ENCODE assay signal across 8 mouse cellular contexts in genomic region chr10:77605908-77606826, GRCm38 (mm10). TPM values are rescaled to one million over a fixed set of nuclear protein-coding genes. Genes with fewer than 3 reads are reported as not detected.
A peak's percentile ranks its signal among the peaks of the same experiment; 100 is the strongest.
DNase-seq lines count a peak whose midpoint lies in the region; ATAC-seq lines count a peak whose summit lies in the region.

TSS of gene Sumo3 (plus strand) at chr10:77606097.
TSS of gene Gm49325 (plus strand) at chr10:77606197.

- H3K27me3 ChIP-seq in megakaryocyte, embryonic 14.5 days (replicated peaks): no peaks in the 10 kb centered on the region

- peak within 1 kb of the TSS; percentile 95 for H3K4me3 ChIP-seq in megakaryocyte, embryonic 14.5 days (replicated peaks)

- peaks cover 47% of the 10 kb centered on the region for H3K36me3 ChIP-seq in megakaryocyte, embryonic 14.5 days (replicated peaks; ENCODE audit: low read length)

- DNase-seq in adipocyte (ENCODE audit: low spot score): peak; percentile 91
- DNase-seq in embryo, embryonic 10 days (ENCODE audit: low spot score): peak; percentile 84
- peak; percentile 99 for DNase-seq in gastrocnemius, postnatal 10 days
- peak; percentile 83 to 93 for DNase-seq in left cerebral cortex, adult 9 months (ENCODE audit: low spot score in 2 of 2)
- peak; percentile 90 for DNase-seq in right cerebral cortex, adult 2 months (ENCODE audit: low spot score in 2 of 2)
- peak; percentile 92 for DNase-seq in urinary bladder, postnatal 10 days (ENCODE audit: low spot score)

- H3K4me1 ChIP-seq in megakaryocyte, embryonic 14.5 days: peaks cover 64% of the 10 kb centered on the region

- H3K9me3 ChIP-seq in megakaryocyte, embryonic 14.5 days: peaks cover 9% of the 10 kb centered on the region; the same call in 1 of the 2 replicates

- peak; percentile 77 for ATAC-seq in inflammation-experienced regulatory T-cells, adult 6 months

RNA-seq across cellular contexts. Expression of gene Sumo3, which starts in this region (rescaled TPM):
- 10 to 100 TPM; 64.5 to 65.3 TPM for total RNA-seq in gastrocnemius, postnatal 10 days (2021)
- polyA plus RNA-seq in inflammation-experienced regulatory T-cells, adult 6 months (2017; shearing (Covaris generic)): 10 to 100 TPM; 73.1 to 90.7 (median 74.3) TPM
- 11.6 and 90.7 TPM in 2 replicates for polyA plus RNA-seq in megakaryocyte, embryonic 14.5 days (2012; ENCODE audit: insufficient read depth, low replicate concordance)

RNA-seq across cellular contexts. Expression of gene Gm49325, which starts in this region (rescaled TPM):
- 10 to 100 TPM in 1 of 2 experiments, 1 to 10 TPM in 1; 10.0 to 11.4 TPM for total RNA-seq in gastrocnemius, postnatal 10 days (2021)
- polyA plus RNA-seq in inflammation-experienced regulatory T-cells, adult 6 months (2017; shearing (Covaris generic)): 10 to 100 TPM in 1 of 3 experiments, 1 to 10 TPM in 1, not detected in 1; 3.6 to 10.0 TPM
- polyA plus RNA-seq in megakaryocyte, embryonic 14.5 days (2012; ENCODE audit: insufficient read depth, low replicate concordance): 9.0 and 23.2 TPM in 2 replicates

Comparison
In these comparisons a context has a peak if more than half of its experiments do, and no peak if none do; other contexts are left out.
1. Peak in every context shown above with its lines: DNase-seq, ATAC-seq and H3K4me3 ChIP-seq.